Mouse (Mus musculus) bone marrow macrophage, adult 2 months (primary cell): ENCODE results near the gene Surf2. TPM values are rescaled to one million over a fixed set of nuclear protein-coding genes. Genes with fewer than 3 reads are reported as not detected.

Source experiments
- H3K27ac ChIP-seq: 2 replicates; pipeline ENCODE4 v1.5.1; 2012; ENCODE audit warnings: low read depth, low read length; ENCODE audit not compliant: insufficient read depth
- H3K4me1 ChIP-seq: 2 replicates; pipeline ENCODE4 v1.6.1; 2012; ENCODE audit warnings: low read length; ENCODE audit not compliant: control insufficient read depth, insufficient read depth
- H3K4me3 ChIP-seq: 2 replicates; pipeline ENCODE4 v1.5.1; 2012; ENCODE audit warnings: mild to moderate bottlenecking, low read length, moderate library complexity; ENCODE audit not compliant: insufficient read depth
- CTCF ChIP-seq: IDR thresholded peaks from 2 replicates; pipeline ENCODE4 v1.5.1; 2012; ENCODE audit warnings: low read depth, mild to moderate bottlenecking, low read length, moderate library complexity
- POLR2A ChIP-seq: IDR thresholded peaks from 2 replicates; pipeline ENCODE4 v1.6.1; 2012; ENCODE audit warnings: mild to moderate bottlenecking, low read depth, low read length, borderline replicate concordance
- polyA plus RNA-seq: library from polyadenylated mRNA; stranded (reverse); fragments of >200 nt; gene quantifications from 2 replicates; pipeline ENCODE4 v1.2.4, GENCODE M21; 2012; ENCODE audit not compliant: missing spikeins, insufficient read depth, insufficient read length

Gene Surf2
- polyA plus RNA-seq, 1 experiment = 38.4 TPM

- Histone ChIP-seq H3K4me3 (0 out of 2 replicates have a peak overlapping the region, but pooled peaks have one; percentile 1), H3K4me1 (peaks cover 9% of the 10 kb centered on the region), H3K27ac (no peak overlapping the region)
- TF ChIP-seq POLR2A (no peak), CTCF (no peak)
Measured at GRCm38 (mm10) chr2:26914148-26914941, 1.8 kb upstream of the Surf2 start.

GRCm38 (mm10) chr2:26916738-26917137 lies 571 bp downstream of the Surf2 start:
- Histone ChIP-seq H3K4me1 (peaks cover 16% of the 10 kb centered on the region), H3K27ac (peak overlapping the region; percentile 63), H3K4me3 (peak overlapping the region; percentile 66)
- TF ChIP-seq POLR2A (no peak), CTCF (no peak)

- no peak for TF ChIP-seq CTCF
- no peak for TF ChIP-seq POLR2A
- H3K27ac ChIP-seq = no peak overlapping the region
- H3K4me3 ChIP-seq = no peak overlapping the region
- H3K4me1 ChIP-seq = peaks cover 18% of the 10 kb centered on the region
Measured at GRCm38 (mm10) chr2:26919684-26920083, 3.5 kb downstream of the Surf2 start.

GRCm38 (mm10) chr2:26920190-26920855 lies 4.2 kb downstream of the Surf2 start:
- Histone ChIP-seq H3K4me1 (peaks cover 17% of the 10 kb centered on the region), H3K4me3 (no peak overlapping the region), H3K27ac (no peak overlapping the region)
- TF ChIP-seq CTCF (no peak), POLR2A (no peak)

GRCm38 (mm10) chr2:26921784-26922183 lies 5.6 kb downstream of the Surf2 start:
- H3K27ac ChIP-seq = no peak overlapping the region

GRCm38 (mm10) chr2:26927745-26928476 lies 11.7 kb downstream of the Surf2 start:
- H3K27ac ChIP-seq = peak overlapping the region; percentile 35
- TF ChIP-seq POLR2A = no peak
- TF ChIP-seq CTCF = no peak
- no peak overlapping the region for H3K4me3 ChIP-seq
- H3K4me1 ChIP-seq = peaks cover 39% of the 10 kb centered on the region

More at GRCm38 (mm10) chr2:26921784-26922183, 5.6 kb downstream of the Surf2 start:
- Histone ChIP-seq H3K4me3 (no peak overlapping the region), H3K4me1 (peaks cover 17% of the 10 kb centered on the region)
- TF ChIP-seq POLR2A = no peak
- no peak for TF ChIP-seq CTCF

- H3K4me1 ChIP-seq = peaks cover 52% of the 10 kb centered on the region
Measured at GRCm38 (mm10) chr2:26930390-26930789, 14.2 kb downstream of the Surf2 start.

GRCm38 (mm10) chr2:26932473-26933303 lies 16.5 kb downstream of the Surf2 start:
- H3K27ac ChIP-seq = peak overlapping the region; percentile 78
- H3K4me3 ChIP-seq = peak overlapping the region; percentile 98
- TF ChIP-seq CTCF (no peak), POLR2A (no peak)
- peaks cover 55% of the 10 kb centered on the region for H3K4me1 ChIP-seq

More at GRCm38 (mm10) chr2:26930390-26930789, 14.2 kb downstream of the Surf2 start:
- H3K27ac ChIP-seq = no peak overlapping the region
- no peak overlapping the region for H3K4me3 ChIP-seq
- TF ChIP-seq POLR2A (no peak), CTCF (0 out of 2 replicates have a peak, but pooled peaks have one; percentile 30)

- TF ChIP-seq CTCF (no peak), POLR2A (peak; percentile 68; the same call in 1 of the 2 replicates)
- Histone ChIP-seq H3K27ac (peak within 1 kb of the TSS; percentile 78), H3K4me3 (peak within 1 kb of the TSS; percentile 98), H3K4me1 (peaks cover 48% of the 10 kb centered on the region)
Measured at GRCm38 (mm10) chr2:26933304-26934055, 17.3 kb downstream of the Surf2 start, which contains the start of the genes Surf4 and Stkld1. Gene Surf4 (minus strand): TSS chr2:26933928. Gene Stkld1 (plus strand): TSS chr2:26934047.
